Mouse (Mus musculus) ES-E14 (cell line): ENCODE measurements around the gene Kitl.

Experiments used
- CHD2 ChIP-seq: IDR thresholded peaks from 2 replicates; pipeline ENCODE4 v1.6.1; 2014; ENCODE audit warnings: mild to moderate bottlenecking, low read depth, low read length, inconsistent platforms
- HCFC1 ChIP-seq: IDR thresholded peaks from 2 replicates; pipeline ENCODE4 v1.6.1; 2012; ENCODE audit warnings: low read length, inconsistent platforms, borderline replicate concordance; ENCODE audit not compliant: insufficient read depth
- ZC3H11A ChIP-seq: IDR thresholded peaks from 2 replicates; pipeline ENCODE4 v1.6.1; 2012; ENCODE audit warnings: low read depth, mild to moderate bottlenecking, inconsistent platforms, low read length, borderline replicate concordance
- ZNF384 ChIP-seq: IDR thresholded peaks from 2 replicates; pipeline ENCODE4 v1.6.1; 2012; ENCODE audit warnings: low read depth, low read length, inconsistent platforms

GRCm38 (mm10) chr10:99992121-99992520, 23.3 kb upstream of the Kitl start:
- TF ChIP-seq ZC3H11A (no peak), ZNF384 (no peak), CHD2 (no peak), HCFC1 (no peak)
